Mouse (Mus musculus) regulatory T cell (primary cell): ENCODE measurements around the gene Gm10715.
"Not testable (repeated sequence)": the region's sequence is repeated elsewhere in the genome, so short reads cannot be mapped to it uniquely, and the experiment has no call there.

Source experiments
- in situ Hi-C: fragments of 300-600 bp; cut with MboI, MseI; formaldehyde crosslinking; loops from one replicate; pipeline ENCODE4 v1.15.1; 2025; ENCODE audit warnings: high pct_unique_total_duplicates

Gene Gm10715

DNA sequence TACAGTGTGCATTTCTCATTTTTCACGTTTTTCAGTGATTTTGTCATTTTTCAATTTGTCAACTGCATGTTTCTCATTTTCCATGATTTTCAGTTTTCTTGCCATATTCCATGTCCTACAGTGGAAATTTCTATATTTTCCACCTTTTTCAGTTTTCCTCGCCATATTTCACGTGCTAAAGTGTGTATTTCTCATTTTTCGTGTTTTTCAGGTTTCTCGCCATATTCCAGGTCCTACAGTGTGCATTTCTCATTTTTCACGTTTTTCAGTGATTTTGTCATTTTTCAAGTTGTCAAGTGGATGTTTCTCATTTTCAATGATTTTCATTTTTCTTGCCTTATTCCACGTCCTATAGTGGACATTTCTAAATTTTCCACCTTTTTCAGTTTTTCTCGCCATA, at the start of gene Gm10715:
TSS of gene Gm10715 (plus strand) at position 301 of the 400 bp plus-strand sequence.
- in situ Hi-C loops = not testable (repeated sequence)

DNA sequence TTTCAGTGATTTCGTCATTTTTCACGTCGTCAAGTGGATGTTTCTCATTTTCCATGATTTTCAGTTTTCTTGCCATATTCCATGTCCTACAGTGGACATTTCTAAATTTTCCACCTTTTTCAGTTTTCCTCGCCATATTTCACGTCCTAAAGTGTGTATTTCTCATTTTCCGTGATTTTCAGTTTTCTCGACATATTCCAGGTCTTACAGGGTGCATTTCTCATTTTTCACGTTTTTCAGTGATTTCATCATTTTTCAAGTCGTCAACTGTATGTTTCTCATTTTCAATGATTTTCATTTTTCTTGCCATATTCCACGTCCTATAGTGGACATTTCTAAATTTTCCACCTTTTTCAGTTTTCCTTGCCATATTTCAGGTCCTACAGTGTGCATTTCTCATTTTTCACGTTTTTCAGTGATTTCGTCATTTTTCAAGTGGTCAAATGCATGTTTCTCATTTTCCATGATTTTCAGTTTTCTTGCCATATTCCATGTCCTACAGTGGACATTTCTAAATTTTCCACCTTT, 36.2 kb upstream of the Gm10715 start, which contains the start of gene Gm10722:
TSS of gene Gm10722 (plus strand) at position 478 of the 528 bp plus-strand sequence.
- in situ Hi-C loops = not testable (repeated sequence)

DNA sequence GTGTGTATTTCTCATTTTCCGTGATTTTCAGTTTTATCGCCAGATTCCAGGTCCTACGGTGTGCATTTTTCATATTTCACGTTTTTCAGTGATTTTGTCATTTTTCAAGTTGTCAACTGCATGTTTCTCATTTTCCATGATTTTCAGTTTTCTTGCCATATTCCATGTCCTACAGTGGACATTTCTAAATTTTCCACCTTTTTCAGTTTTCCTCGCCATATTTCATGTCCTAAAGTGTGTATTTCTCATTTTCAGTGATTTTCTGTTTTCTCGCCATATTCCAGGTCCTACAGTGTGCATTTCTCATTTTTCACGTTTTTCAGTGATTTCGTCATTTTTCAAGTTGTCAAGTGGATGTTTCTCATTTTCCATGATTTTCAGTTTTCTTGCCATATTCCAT, 35.7 kb upstream of the Gm10715 start:
- in situ Hi-C loops = not testable (repeated sequence)

DNA sequence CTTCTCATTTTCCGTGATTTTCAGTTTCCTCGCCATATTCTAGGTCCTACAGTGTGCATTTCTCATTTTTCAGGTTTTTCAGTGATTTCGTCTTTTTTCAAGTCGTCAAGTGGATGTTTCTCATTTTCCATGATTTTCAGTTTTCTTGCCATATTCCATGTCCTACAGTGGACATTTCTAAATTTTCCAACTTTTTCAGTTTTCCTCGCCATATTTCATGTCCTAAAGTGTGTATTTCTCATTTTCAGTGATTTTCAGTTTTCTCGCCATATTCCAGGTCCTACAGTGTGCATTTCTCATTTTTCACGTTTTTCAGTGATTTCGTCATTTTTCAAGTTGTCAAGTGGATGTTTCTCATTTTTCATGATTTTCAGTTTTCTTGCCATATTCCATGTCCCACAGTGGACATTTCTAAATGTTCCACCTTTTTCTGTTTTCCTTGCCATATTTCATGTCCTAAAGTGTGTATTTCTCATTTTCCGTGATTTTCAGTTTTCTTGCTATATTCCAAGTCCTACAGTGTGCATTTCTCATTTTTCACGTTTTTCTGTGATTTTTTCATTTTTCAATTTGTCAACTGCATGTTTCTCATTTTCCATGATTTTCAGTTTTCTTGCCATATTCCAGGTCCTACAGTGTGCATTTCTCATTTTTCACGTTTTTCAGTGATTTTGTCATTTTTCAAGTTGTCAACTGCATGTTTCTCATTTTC, 34.6 kb upstream of the Gm10715 start:
- in situ Hi-C loops = not testable (repeated sequence)

DNA sequence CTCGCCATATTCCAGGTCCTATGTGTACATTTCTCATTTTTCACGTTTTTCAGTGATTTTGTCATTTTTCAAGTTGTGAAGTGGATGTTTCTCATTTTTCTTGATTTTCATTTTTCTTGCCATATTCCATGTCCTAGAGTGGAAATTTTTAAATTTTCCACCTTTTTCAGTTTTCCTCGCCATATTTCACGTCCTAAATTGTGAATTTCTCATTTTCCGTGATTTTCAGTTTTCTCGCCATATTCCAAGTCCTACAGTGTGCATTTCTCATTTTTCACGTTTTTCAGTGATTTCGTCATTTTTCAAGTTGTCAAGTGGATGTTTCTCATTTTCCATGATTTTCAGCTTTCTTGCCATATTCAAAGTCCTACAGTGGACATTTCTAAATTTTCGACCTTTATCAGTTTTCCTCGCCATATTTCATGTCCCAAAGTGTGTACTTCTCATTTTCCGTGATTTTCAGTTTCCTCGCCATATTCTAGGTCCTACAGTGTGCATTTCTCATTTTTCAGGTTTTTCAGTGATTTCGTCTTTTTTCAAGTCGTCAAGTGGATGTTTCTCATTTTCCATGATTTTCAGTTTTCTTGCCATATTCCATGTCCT, 33.8 kb upstream of the Gm10715 start, which contains the start of gene Gm11168:
TSS of gene Gm11168 (plus strand) at position 553 of the 603 bp plus-strand sequence.
- in situ Hi-C loops = not testable (repeated sequence)

DNA sequence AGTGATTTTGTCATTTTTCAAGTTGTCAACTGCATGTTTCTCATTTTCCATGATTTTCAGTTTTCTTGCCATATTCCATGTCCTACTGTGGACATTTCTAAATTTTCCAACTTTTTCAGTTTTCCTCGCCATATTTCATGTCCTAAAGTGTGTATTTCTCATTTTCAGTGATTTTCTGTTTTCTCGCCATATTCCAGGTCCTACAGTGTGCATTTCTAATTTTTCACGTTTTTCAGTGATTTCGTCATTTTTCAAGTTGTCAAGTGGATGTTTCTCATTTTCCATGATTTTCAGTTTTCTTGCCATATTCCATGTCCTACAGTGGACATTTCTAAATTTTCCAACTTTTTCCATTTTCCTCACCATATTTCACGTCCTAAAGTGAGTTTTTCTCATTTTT, 30.5 kb upstream of the Gm10715 start:
- in situ Hi-C loops = not testable (repeated sequence)

DNA sequence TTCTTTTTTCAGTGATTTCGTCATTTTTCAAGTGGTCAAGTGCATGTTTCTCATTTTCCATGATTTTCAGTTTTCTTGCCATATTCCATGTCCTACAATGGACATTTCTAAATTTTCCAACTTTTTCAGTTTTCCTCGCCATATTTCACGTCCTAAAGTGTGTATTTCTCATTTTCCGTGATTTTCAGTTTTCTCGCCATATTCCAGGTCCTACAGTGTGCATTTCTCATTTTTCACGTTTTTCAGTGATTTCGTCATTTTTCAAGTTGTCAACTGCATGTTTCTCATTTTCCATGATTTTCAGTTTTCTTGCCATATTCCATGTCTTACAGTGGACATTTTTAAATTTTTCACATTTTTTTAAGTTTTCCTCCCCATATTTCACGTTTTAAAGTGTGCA, 30.0 kb upstream of the Gm10715 start:
- in situ Hi-C loops = not testable (repeated sequence)

DNA sequence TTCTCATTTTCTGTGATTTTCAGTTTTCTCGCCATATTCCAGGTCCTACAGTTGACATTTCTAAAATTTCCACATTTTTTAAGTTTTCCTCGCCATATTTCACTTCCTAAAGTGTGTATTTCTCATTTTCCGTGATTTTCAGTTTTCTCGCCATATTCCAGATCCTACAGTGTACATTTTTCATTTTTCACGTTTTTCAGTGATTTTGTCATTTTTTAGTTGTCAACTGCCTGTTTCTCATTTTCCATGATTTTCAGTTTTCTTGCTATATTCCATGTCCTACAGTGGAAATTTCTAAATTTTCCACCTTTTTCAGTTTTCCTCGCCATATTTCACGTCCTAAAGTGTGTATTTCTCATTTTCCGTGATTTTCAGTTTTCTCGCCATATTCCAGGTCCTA, 29.4 kb upstream of the Gm10715 start:
- in situ Hi-C loops = not testable (repeated sequence)

DNA sequence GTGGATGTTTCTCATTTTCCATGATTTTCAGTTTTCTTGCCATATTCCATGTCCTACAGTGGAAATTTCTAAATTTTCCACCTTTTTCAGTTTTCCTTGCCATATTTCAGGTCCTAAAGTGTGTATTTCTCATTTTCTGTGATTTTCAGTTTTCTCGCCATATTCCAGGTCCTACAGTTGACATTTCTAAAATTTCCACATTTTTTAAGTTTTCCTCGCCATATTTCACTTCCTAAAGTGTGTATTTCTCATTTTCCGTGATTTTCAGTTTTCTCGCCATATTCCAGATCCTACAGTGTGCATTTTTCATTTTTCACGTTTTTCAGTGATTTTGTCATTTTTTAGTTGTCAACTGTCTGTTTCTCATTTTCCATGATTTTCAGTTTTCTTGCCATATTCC, 27.3 kb upstream of the Gm10715 start:
- in situ Hi-C loops = not testable (repeated sequence)

DNA sequence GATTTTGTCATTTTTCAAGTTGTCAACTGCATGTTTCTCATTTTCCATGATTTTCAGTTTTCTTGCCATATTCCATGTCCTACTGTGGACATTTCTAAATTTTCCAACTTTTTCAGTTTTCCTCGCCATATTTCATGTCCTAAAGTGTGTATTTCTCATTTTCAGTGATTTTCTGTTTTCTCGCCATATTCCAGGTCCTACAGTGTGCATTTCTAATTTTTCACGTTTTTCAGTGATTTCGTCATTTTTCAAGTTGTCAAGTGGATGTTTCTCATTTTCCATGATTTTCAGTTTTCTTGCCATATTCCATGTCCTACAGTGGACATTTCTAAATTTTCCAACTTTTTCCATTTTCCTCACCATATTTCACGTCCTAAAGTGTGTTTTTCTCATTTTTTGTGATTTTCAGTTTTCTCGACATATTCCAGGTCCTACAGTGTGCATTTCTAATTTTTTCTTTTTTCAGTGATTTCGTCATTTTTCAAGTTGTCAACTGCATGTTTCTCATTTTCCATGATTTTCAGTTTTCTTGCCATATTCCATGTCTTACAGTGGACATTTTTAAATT, 24.5 kb upstream of the Gm10715 start:
- in situ Hi-C loops = not testable (repeated sequence)

DNA sequence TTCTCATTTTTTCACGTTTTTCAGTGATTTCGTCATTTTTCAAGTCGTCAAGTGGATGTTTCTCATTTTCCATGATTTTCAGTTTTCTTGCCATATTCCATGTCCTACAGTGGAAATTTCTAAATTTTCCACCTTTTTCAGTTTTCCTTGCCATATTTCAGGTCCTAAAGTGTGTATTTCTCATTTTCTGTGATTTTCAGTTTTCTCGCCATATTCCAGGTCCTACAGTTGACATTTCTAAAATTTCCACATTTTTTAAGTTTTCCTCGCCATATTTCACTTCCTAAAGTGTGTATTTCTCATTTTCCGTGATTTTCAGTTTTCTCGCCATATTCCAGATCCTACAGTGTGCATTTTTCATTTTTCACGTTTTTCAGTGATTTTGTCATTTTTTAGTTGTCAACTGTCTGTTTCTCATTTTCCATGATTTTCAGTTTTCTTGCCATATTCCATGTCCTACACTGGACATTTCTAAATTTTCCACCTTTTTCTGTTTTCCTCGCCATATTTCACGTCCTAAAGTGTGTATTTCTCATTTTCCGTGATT, 23.9 kb upstream of the Gm10715 start, which contains the start of gene Gm10721:
TSS of gene Gm10721 (plus strand) at position 408 of the 547 bp plus-strand sequence.
- in situ Hi-C loops = not testable (repeated sequence)

DNA sequence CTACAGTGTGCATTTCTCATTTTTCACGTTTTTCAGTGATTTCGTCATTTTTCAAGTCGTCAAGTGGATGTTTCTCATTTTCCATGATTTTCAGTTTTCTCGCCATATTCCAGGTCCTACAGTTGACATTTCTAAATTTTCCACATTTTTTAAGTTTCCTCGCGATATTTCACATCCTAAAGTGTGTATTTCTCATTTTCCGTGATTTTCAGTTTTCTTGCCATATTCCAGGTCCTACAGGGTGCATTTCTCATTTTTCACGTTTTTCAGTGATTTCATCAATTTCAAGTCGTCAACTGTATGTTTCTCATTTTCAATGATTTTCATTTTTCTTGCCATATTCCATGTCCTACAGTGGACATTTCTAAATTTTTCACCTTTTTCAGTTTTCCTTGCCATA, 21.3 kb upstream of the Gm10715 start, which contains the start of gene Gm10720:
TSS of gene Gm10720 (plus strand) at position 301 of the 400 bp plus-strand sequence.
- in situ Hi-C loops = not testable (repeated sequence)

DNA sequence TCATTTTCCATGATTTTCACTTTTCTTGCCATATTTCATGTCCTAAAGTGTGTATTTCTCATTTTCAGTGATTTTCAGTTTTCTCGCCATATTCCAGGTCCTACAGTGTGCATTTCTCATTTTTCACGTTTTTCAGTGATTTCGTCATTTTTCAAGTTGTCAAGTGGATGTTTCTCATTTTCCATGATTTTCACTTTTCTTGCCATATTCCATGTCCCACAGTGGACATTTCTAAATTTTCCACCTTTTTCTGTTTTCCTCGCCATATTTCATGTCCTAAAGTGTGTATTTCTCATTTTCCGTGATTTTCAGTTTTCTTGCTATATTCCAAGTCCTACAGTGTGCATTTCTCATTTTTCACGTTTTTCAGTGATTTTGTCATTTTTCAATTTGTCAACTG, 20.8 kb upstream of the Gm10715 start:
- in situ Hi-C loops = not testable (repeated sequence)

DNA sequence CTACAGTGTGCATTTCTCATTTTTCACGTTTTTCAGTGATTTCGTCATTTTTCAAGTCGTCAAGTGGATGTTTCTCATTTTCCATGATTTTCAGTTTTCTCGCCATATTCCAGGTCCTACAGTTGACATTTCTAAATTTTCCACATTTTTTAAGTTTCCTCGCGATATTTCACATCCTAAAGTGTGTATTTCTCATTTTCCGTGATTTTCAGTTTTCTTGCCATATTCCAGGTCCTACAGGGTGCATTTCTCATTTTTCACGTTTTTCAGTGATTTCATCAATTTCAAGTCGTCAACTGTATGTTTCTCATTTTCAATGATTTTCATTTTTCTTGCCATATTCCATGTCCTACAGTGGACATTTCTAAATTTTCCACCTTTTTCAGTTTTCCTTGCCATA, 19.6 kb upstream of the Gm10715 start, which contains the start of gene Gm10719:
TSS of gene Gm10719 (plus strand) at position 301 of the 400 bp plus-strand sequence.
- in situ Hi-C loops = not testable (repeated sequence)

DNA sequence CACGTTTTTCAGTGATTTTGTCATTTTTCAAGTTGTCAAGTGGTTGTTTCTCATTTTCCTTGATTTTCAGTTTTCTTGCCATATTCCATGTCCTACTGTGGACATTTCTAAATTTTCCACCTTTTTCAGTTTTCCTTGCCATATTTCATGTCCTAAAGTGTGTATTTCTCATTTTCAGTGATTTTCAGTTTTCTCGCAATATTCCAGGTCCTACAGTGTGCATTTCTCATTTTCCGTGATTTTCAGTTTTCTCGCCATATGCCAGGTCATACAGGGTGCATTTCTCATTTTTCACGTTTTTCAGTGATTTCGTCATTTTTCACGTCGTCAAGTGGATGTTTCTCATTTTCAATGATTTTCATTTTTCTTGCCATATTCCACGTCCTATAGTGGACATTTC, 17.7 kb upstream of the Gm10715 start:
- in situ Hi-C loops = not testable (repeated sequence)

DNA sequence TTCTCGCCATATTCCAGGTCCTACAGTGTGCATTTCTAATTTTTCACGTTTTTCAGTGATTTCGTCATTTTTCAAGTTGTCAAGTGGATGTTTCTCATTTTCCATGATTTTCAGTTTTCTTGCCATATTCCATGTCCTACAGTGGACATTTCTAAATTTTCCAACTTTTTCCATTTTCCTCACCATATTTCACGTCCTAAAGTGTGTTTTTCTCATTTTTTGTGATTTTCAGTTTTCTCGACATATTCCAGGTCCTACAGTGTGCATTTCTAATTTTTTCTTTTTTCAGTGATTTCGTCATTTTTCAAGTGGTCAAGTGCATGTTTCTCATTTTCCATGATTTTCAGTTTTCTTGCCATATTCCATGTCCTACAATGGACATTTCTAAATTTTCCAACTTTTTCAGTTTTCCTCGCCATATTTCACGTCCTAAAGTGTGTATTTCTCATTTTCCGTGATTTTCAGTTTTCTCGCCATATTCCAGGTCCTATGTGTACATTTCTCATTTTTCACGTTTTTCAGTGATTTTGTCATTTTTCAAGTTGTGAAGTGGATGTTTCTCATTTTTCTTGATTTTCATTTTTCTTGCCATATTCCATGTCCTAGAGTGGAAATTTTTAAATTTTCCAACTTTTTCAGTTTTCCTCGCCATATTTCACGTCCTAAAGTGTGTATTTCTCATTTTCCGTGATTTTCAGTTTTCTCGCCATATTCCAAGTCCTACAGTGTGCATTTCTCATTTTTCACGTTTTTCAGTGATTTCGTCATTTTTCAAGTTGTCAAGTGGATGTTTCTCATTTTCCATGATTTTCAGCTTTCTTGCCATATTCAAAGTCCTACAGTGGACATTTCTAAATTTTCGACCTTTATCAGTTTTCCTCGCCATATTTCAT, 16.6 kb upstream of the Gm10715 start:
- in situ Hi-C loops = not testable (repeated sequence)

DNA sequence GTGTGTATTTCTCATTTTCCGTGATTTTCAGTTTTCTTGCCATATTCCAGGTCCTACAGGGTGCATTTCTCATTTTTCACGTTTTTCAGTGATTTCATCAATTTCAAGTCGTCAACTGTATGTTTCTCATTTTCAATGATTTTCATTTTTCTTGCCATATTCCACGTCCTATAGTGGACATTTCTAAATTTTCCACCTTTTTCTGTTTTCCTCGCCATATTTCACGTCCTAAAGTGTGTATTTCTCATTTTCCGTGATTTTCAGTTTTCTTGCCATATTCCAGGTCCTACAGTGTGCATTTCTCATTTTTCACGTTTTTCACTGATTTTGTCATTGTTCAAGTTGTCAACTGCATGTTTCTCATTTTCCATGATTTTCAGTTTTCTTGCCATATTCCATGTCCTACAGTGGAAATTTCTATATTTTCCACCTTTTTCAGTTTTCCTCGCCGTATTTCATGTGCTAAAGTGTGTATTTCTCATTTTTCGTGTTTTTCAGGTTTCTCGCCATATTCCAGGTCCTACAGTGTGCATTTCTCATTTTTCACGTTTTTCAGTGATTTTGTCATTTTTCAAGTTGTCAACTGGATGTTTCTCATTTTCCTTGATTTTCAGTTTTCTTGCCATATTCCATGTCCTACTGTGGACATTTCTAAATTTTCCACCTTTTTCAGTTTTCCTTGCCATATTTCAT, 14.2 kb upstream of the Gm10715 start:
- in situ Hi-C loops = not testable (repeated sequence)

DNA sequence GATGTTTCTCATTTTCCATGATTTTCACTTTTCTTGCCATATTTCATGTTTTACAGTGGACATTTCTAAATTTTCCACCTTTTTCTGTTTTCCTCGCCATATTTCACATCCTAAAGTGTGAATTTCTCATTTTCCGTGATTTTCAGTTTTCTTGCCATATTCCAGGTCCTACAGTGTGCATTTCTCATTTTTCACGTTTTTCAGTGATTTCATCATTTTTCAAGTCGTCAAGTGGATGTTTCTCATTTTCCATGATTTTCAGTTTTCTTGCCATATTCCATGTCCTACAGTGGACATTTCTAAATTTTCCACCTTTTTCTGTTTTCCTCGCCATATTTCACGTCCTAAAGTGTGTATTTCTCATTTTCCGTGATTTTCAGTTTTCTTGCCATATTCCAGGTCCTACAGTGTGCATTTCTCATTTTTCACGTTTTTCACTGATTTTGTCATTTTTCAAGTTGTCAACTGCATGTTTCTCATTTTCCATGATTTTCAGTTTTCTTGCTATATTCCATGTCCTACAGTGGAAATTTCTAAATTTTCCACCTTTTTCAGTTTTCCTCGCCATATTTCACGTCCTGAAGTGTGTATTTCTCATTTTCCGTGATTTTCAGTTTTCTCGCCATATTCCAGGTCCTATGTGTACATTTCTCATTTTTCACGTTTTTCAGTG, 13.2 kb upstream of the Gm10715 start, which contains the start of gene Gm10718:
TSS of gene Gm10718 (plus strand) at position 236 of the 673 bp plus-strand sequence.
- in situ Hi-C loops = not testable (repeated sequence)

DNA sequence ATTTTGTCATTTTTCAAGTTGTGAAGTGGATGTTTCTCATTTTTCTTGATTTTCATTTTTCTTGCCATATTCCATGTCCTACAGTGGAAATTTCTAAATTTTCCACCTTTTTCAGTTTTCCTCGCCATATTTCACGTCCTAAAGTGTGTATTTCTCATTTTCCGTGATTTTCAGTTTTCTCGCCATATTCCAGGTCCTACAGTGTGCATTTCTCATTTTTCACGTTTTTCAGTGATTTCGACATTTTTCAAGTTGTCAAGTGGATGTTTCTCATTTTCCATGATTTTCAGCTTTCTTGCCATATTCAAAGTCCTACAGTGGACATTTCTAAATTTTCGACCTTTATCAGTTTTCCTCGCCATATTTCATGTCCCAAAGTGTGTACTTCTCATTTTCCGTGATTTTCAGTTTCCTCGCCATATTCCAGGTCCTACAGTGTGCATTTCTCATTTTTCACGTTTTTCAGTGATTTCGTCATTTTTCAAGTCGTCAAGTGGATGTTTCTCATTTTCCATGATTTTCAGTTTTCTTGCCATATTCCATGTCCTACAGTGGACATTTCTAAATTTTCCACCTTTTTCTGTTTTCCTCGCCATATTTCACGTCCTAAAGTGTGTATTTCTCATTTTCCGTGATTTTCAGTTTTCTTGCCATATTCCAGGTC, 12.6 kb upstream of the Gm10715 start:
- in situ Hi-C loops = not testable (repeated sequence)
